Mouse (Mus musculus) frontal cortex, postnatal 14 days (tissue): ENCODE measurements around the gene Fgf18.
A peak's percentile ranks its signal among the peaks of the same experiment; 100 is the strongest.

ENCODE experiments used
- DNase-seq, 2 experiments: peaks; one replicate each; pipeline ENCODE4 v3.0.0; 2022; ENCODE audit warnings: low spot score in 2 of 2

Fgf18 gene

GRCm38 (mm10) chr11:33150364-33150763, 3.2 kb upstream of the Fgf18 start:
- no peak for DNase-seq

GRCm38 (mm10) chr11:33149453-33149852, 2.3 kb upstream of the Fgf18 start:
- DNase-seq: no peak

GRCm38 (mm10) chr11:33149088-33149436, 1.9 kb upstream of the Fgf18 start:
- DNase-seq: no peak

- DNase-seq: peak; percentile 58 to 66
Observed at GRCm38 (mm10) chr11:33148338-33149087, 1.3 kb upstream of the Fgf18 start.

- DNase-seq: peak in 1 of 2 experiments; percentile 38
Observed at GRCm38 (mm10) chr11:33147572-33148337, 555 bp upstream of the Fgf18 start.

GRCm38 (mm10) chr11:33146651-33147131, 509 bp downstream of the Fgf18 start:
- no peak for DNase-seq

- DNase-seq: peak; percentile 83
Observed at GRCm38 (mm10) chr11:33146143-33146497, 1.1 kb downstream of the Fgf18 start.

- DNase-seq: no peak
Observed at GRCm38 (mm10) chr11:33145201-33146142, 1.7 kb downstream of the Fgf18 start.

- no peak for DNase-seq
Observed at GRCm38 (mm10) chr11:33143906-33144305, 3.3 kb downstream of the Fgf18 start.

GRCm38 (mm10) chr11:33142801-33143200, 4.4 kb downstream of the Fgf18 start:
- no peak for DNase-seq

GRCm38 (mm10) chr11:33140111-33140460, 7.1 kb downstream of the Fgf18 start:
- no peak for DNase-seq

GRCm38 (mm10) chr11:33139458-33140110, 7.6 kb downstream of the Fgf18 start:
- no peak for DNase-seq

GRCm38 (mm10) chr11:33138686-33139085, 8.5 kb downstream of the Fgf18 start:
- no peak for DNase-seq

- DNase-seq: no peak
Observed at GRCm38 (mm10) chr11:33134391-33134986, 12.7 kb downstream of the Fgf18 start.

- DNase-seq: no peak
Observed at GRCm38 (mm10) chr11:33132619-33133338, 14.4 kb downstream of the Fgf18 start.

GRCm38 (mm10) chr11:33127058-33127457, 20.1 kb downstream of the Fgf18 start:
- no peak for DNase-seq

GRCm38 (mm10) chr11:33122575-33123268, 24.5 kb downstream of the Fgf18 start:
- DNase-seq: no peak

GRCm38 (mm10) chr11:33119556-33119955, 27.6 kb downstream of the Fgf18 start:
- no peak for DNase-seq

- DNase-seq: no peak
Observed at GRCm38 (mm10) chr11:33119116-33119515, 28.1 kb downstream of the Fgf18 start.

- no peak for DNase-seq
Observed at GRCm38 (mm10) chr11:33118480-33118879, 28.7 kb downstream of the Fgf18 start.
